Mouse (Mus musculus) layer of hippocampus, postnatal 10 days (tissue): ENCODE measurements around the gene Morc4. TPM values are rescaled to one million over a fixed set of nuclear protein-coding genes. Genes with fewer than 3 reads are reported as not detected.

Experiments used
- total RNA-seq, 2 experiments: library from RNA; stranded (reverse); gene quantifications; 2 replicates each; pipeline ENCODE4 v1.2.3; 2021

Morc4 gene
- total RNA-seq, 2 experiments from 2014 or later: 5.6 to 6.5 TPM

Other genes with a start within 250 kb of the Morc4 start
- 1 to 10 TPM; 5.7 to 6.2 TPM for gene Tbc1d8b, start 186.7 kb downstream of the Morc4 start, total RNA-seq
- not detected for gene Gm15013, start 157.2 kb downstream of the Morc4 start, total RNA-seq
- not detected for gene Ripply1, start 89.3 kb downstream of the Morc4 start, total RNA-seq
- gene Cldn2, start 70.8 kb downstream of the Morc4 start, total RNA-seq: 1 to 10 TPM in 1 of 2 experiments, under 1 TPM in 1; 0.91 to 3.1 TPM
- gene Rbm41, start 126.9 kb upstream of the Morc4 start, total RNA-seq: 1 to 10 TPM; 9.2 to 10.0 TPM
- gene Nup62cl, start 191.0 kb upstream of the Morc4 start, total RNA-seq: under 1 TPM; 0.49 to 0.87 TPM
- under 1 TPM in 1 of 2 experiments, not detected in 1; 0.23 TPM for gene Pih1h3b, start 191.2 kb upstream of the Morc4 start, total RNA-seq